Mouse (Mus musculus) mouse trophoblast stem cell (cell line): ENCODE results near the gene Ednra.

Source experiments
- in situ Hi-C, 2 experiments: fragments of 300-500 bp; cut with MseI, MboI; formaldehyde crosslinking; loops; 2 replicates in 1 of 2; 3 replicates in 1 of 2; pipeline ENCODE4 v1.15.1; 2025

Ednra gene

DNA sequence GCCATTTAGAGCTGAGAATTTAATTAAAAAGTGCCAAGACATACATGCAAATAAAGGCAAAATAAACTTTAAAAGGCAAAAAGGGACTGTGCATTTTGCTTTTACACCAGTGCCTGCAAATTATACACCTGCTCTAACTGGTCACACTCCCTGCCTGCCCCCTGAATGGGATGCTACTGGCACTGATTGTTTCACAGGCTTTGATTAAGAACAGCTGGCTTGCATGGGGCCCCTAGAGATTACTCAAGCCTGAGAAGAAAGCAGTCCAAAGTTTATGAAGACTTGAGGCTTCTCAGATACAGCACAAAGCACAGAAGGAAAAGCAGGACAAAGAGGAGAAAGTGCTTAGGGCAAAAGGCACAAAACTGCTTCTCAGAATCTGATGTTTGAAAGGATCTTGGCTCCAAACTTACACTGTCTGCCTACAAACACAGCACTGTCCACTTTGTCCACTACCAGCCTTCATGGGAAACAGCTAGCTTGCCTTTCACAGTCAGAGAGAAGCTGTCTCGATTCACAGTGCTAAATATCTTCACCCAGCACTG lies 73.5 kb downstream of the Ednra start:
- in situ Hi-C loops = no loop called here

DNA sequence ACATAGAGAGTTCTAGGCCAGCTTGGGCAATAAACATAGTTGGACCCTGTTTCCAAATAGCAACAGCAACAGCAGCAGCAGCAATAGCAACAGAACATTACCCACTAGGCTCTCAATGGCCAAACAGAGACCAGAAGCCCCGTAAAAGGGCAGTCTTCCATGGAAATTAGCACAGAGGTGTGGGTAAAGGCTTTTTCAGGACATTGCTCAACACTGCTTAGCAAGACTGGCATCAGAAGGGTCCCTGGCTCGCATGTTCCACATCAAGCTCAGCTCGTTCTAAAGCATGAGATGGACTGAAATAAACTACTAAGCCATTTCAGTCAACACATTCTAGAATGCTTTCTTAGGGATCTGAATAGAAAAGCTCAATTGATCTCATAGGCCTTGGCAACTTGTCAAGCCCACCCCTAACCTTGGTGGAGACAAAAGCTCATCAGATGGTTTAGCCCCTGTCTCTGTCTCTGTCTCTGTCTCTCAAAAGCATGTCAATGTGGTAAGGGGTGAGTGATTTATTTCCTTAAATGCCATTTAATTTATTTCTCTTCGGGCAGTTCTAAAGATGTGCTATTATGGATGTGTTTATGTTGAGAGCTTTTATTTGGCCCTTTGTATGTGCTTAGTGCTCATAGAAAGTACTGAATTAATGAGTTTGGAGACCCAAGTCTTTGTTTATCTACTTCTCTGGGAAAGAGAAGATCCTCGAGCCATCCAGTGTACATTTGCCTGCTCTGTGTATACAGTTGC lies 84.0 kb downstream of the Ednra start:
- in situ Hi-C loops = no loop called here

GRCm38 (mm10) chr8:77637593-77637992 lies 86.7 kb downstream of the Ednra start:
- in situ Hi-C loops = no loop called here

DNA sequence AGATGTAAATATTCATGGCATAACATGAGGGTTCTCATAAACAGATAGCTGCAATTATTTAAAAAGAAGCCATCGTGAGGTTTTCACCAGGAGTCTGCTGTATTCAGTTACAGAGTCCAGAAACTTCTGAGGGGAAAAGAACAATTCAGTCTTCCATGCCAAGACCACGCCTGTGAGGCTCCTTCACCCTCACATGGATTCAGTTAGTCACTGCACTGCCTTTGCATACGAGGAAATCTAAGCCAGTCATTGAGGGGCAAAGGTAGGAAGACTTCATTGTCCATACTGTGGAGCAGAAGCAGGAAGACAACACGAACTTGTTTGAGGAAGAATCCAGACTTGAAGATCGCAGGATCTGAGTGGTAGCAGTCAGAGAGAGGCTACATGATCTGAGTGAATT lies 90.2 kb downstream of the Ednra start:
- in situ Hi-C loops = loop anchor here (5.0 kb wide), 1 partner anchor 368 kb away; no protein-coding TSS in a partner anchor

DNA sequence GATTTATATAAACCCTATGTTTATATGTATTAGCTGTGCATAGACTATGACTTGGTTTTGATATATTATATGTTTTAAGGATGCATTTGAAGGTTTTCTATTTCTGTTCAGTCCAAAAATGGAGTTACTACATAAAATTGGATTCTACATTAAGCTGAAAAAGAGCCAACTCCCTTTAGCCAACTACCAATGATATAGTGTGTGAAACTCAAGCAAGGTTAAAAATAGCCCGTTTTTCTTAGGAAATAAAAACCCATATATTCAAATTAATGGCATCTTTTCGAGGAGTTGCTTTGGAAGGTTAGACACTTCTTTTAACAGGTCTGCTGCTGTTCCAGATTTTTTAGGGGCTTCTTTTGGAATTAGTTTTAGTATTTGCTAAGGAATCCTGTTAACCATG lies 91.1 kb downstream of the Ednra start:
- in situ Hi-C loops = loop anchor here (5.0 kb wide), 1 partner anchor 369 kb away; no protein-coding TSS in a partner anchor

DNA sequence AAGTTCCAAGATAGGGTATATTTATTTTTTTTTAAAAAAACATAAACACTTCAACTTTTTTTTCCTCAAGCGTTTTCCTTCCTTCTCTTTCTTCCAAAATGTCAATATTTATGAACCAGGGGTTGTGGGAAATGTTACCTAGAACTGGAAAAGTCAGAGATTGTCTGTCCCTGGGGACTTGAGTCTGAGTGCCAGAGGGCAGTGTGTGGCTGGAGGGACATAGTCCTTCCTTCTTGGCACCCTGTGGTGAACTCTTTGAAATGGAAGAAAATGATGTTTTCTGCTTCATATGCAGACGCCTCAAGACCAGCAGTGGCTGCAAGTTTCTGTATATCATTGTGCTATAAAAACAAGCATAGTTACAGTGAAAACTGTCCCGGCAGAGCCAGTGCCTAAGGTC lies 93.6 kb downstream of the Ednra start:
- in situ Hi-C loops = loop anchor here (5.0 kb wide), 1 partner anchor 372 kb away; no protein-coding TSS in a partner anchor

GRCm38 (mm10) chr8:77629858-77630537 lies 94.3 kb downstream of the Ednra start:
- in situ Hi-C loops = loop anchor here (5.0 kb wide), 1 partner anchor 372 kb away; no protein-coding TSS in a partner anchor

DNA sequence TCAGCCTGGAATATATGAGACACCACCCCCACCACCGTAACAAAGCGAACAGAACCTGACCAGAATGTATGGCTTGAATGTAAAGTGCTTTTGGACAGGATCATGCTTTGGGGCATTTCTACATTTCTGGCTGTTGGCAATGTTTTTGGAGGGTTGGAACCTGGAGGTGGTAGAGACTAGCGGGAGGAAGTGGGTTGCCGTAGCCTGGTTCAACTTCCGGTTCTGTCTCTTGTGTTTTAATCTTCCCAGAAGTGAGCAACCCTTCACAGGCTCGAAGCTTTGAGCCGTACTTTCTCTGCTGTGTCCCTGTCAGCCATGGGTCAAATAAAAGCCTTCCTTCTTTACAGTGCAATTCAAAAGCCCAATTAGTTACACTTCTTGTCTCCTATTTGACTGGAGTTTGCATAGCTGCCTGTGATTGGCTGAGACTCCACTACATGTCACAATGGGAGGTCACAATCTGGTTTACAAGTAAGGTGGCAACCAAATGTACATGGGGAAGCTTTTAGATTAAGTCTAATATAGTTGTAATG lies 100.5 kb downstream of the Ednra start:
- in situ Hi-C loops = no loop called here

DNA sequence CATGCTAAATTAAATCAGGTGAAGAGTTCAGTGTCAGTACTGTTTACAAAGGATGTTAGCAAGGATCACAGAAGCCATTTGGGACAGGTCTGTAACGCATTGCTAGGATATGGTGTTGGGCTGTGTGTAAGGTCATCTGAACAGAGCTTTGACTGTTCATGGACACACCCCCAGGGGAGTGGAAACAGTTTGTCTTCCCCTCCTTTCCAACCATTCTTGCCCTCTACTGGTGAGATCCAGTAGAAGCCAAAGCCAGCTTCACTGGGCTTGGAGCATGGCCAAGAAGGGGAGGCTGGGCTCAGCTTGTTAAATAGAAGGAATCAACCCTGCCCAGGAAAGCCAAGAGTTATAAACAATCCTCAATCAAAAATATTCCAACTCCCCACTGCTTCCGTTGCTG lies 106.3 kb downstream of the Ednra start:
- in situ Hi-C loops = no loop called here
